13 mouse cellular contexts compared by ENCODE assay signal in genomic region chr5:23388091-23388490, GRCm38 (mm10).
"Had no signal": no experiment of that assay in that cellular context is flagged by ENCODE, and none has a peak within 500 bp of the region (broad histone marks: within the 10 kb centered on the region; RNA-seq: fewer than 3 reads in every experiment).

No protein-coding gene starts in this region.

- H3K9me3 ChIP-seq: liver, embryonic 13.5 days; lung, embryonic 15.5 days; megakaryocyte, embryonic 14.5 days; midbrain, embryonic 12.5 days; neural tube, embryonic 15.5 days had no signal

- H3K27me3 ChIP-seq: lung, embryonic 15.5 days; midbrain, embryonic 12.5 days; neural tube, embryonic 15.5 days had no signal

- H3K36me3 ChIP-seq: liver, embryonic 13.5 days; lung, embryonic 15.5 days; midbrain, embryonic 12.5 days; neural tube, embryonic 15.5 days had no signal

- H3K4me3 ChIP-seq: left cerebral cortex, adult 2 months; liver, embryonic 13.5 days; lung, embryonic 15.5 days; midbrain, embryonic 12.5 days; neural tube, embryonic 15.5 days had no signal

- H3K9ac ChIP-seq: liver, embryonic 13.5 days; liver, postnatal 0 days; lung, embryonic 15.5 days; midbrain, embryonic 12.5 days; neural tube, embryonic 15.5 days had no signal

- H3K27ac ChIP-seq: left cerebral cortex, adult 2 months; liver, embryonic 13.5 days; lung, embryonic 15.5 days; macrophage; midbrain, embryonic 12.5 days; neural tube, embryonic 15.5 days had no signal

- ATAC-seq: liver, postnatal 0 days had no signal

- DNase-seq: kidney, postnatal 25 days; liver; liver, embryonic 13.5 days; liver, postnatal 0 days; lung, postnatal 14 days; right cerebral cortex, adult 18-20 months; right cerebral cortex, postnatal 25 days had no signal

- H3K4me2 ChIP-seq: liver, embryonic 13.5 days; lung, embryonic 15.5 days; neural tube, embryonic 15.5 days had no signal
